Mouse (Mus musculus): ENCODE measurements around the gene 1700003F12Rik. TPM values are rescaled to one million over a fixed set of nuclear protein-coding genes. Genes with fewer than 3 reads are reported as not detected.

1700003F12Rik gene
- total RNA-seq, 2 experiments from 2014 or later, result 0.99 TPM; not detected in 1

- DNase-seq, result no peak
Measured at GRCm38 (mm10) chr2:154577744-154578067, 30.8 kb downstream of the 1700003F12Rik start.

- no peak for DNase-seq
Measured at GRCm38 (mm10) chr2:154580586-154580985, 33.7 kb downstream of the 1700003F12Rik start.

GRCm38 (mm10) chr2:154581421-154581820 is 34.5 kb downstream of the 1700003F12Rik start:
- no peak for DNase-seq

GRCm38 (mm10) chr2:154583906-154584872 is 37.3 kb downstream of the 1700003F12Rik start:
- peak; percentile 90 to 91 for DNase-seq

GRCm38 (mm10) chr2:154584931-154585601 is 38.2 kb downstream of the 1700003F12Rik start:
- no peak for DNase-seq

GRCm38 (mm10) chr2:154586405-154586804 is 39.5 kb downstream of the 1700003F12Rik start:
- no peak for DNase-seq

GRCm38 (mm10) chr2:154589051-154589450 is 42.2 kb downstream of the 1700003F12Rik start:
- DNase-seq, result no peak

GRCm38 (mm10) chr2:154591239-154591638 is 44.4 kb downstream of the 1700003F12Rik start:
- DNase-seq, result no peak

GRCm38 (mm10) chr2:154593025-154593424 is 46.1 kb downstream of the 1700003F12Rik start:
- no peak for DNase-seq

- DNase-seq, result peak in 1 of 2 experiments; percentile 20
Measured at GRCm38 (mm10) chr2:154595775-154596174, 48.9 kb downstream of the 1700003F12Rik start.

GRCm38 (mm10) chr2:154597399-154597798 is 50.5 kb downstream of the 1700003F12Rik start:
- no peak for DNase-seq

Other genes with a start within 250 kb of the 1700003F12Rik start
- not detected for gene Bpifb9b, start 239.9 kb upstream of the 1700003F12Rik start, total RNA-seq (2021)
- 10 to 100 TPM; 12.7 to 16.7 TPM for gene Cdk5rap1, start 174.1 kb upstream of the 1700003F12Rik start, total RNA-seq (2021)
- 10 to 100 TPM; 42.3 to 48.0 TPM for gene Snta1, start 139.0 kb upstream of the 1700003F12Rik start, total RNA-seq (2021)
- 10 to 100 TPM; 49.7 to 57.7 TPM for gene Cbfa2t2, start 110.6 kb upstream of the 1700003F12Rik start, total RNA-seq (2021)
- not detected for gene Actl10, start 4.7 kb downstream of the 1700003F12Rik start, total RNA-seq (2021)
- 10 to 100 TPM; 26.8 to 28.6 TPM for gene Necab3, start 11.8 kb downstream of the 1700003F12Rik start, total RNA-seq (2021)
- gene E2f1, start 22.8 kb downstream of the 1700003F12Rik start, total RNA-seq (2021), result 1 to 10 TPM; 4.9 to 5.8 TPM
- gene Pxmp4, start 56.6 kb downstream of the 1700003F12Rik start, total RNA-seq (2021), result 10 to 100 TPM in 1 of 2 experiments, 1 to 10 TPM in 1; 10.0 to 10.5 TPM
- gene Zfp341, start 66.2 kb downstream of the 1700003F12Rik start, total RNA-seq (2021), result 10 to 100 TPM in 1 of 2 experiments, 1 to 10 TPM in 1; 9.2 to 10.1 TPM
- gene 4930519P11Rik, start 66.4 kb downstream of the 1700003F12Rik start, total RNA-seq (2021), result not detected
- gene Chmp4b, start 104.6 kb downstream of the 1700003F12Rik start, total RNA-seq (2021), result 100 to 1,000 TPM; 212 to 220 TPM
- gene Gm14214, start 222.9 kb downstream of the 1700003F12Rik start, total RNA-seq (2021), result not detected
- 10 to 100 TPM; 66.5 to 67.0 TPM for gene Raly, start 244.0 kb downstream of the 1700003F12Rik start, total RNA-seq (2021)
- gene a, start 244.3 kb downstream of the 1700003F12Rik start, total RNA-seq (2021), result not detected

All from layer of hippocampus, postnatal 36 days (tissue).